Mouse (Mus musculus) E14TG2a.4 (cell line): ENCODE data around the gene Cadm1.

Experiments used
- CTCF ChIP-seq: conservative IDR thresholded peaks from 2 replicates; pipeline ENCODE4 v1.5.1; 2014; ENCODE audit warnings: low read length
- POU5F1 ChIP-seq: IDR thresholded peaks from 2 replicates; pipeline ENCODE4 v1.6.1; 2014; ENCODE audit warnings: low read length, borderline replicate concordance

DNA sequence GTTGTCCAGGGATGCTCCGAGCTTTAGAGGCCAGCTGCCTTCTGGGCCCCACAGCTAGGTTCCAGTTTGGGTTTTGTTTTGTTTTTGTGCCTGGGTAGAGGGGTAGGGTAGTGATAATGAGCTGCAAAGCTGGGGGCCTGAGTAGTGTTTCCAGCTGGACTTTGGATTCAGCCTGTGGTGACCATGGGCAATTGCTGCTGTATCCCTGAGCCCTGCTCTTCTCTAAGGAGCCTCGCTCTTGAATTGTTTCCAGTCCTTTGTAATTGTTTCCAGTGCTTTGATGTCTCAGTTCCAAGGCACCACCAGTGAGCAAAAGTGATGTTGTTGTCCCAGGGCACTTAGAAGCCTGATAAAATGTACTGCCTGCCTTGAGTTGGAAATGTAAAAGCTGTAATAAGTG is 331.8 kb downstream of the Cadm1 start:
- TF ChIP-seq CTCF (no peak), POU5F1 (no peak)
